Mouse (Mus musculus): ENCODE data around the gene Nmnat1. TPM values are rescaled to one million over a fixed set of nuclear protein-coding genes. Genes with fewer than 3 reads are reported as not detected.
"Not testable (repeated sequence)": the region's sequence is repeated elsewhere in the genome, so short reads cannot be mapped to it uniquely, and the experiment has no call there.

Gene Nmnat1
- total RNA-seq, 1 experiment from 2014 or later, result 17.1 TPM

- DNase-seq, result no peak
Observed at GRCm38 (mm10) chr4:149489415-149490240, 4.6 kb upstream of the Nmnat1 start.

DNA sequence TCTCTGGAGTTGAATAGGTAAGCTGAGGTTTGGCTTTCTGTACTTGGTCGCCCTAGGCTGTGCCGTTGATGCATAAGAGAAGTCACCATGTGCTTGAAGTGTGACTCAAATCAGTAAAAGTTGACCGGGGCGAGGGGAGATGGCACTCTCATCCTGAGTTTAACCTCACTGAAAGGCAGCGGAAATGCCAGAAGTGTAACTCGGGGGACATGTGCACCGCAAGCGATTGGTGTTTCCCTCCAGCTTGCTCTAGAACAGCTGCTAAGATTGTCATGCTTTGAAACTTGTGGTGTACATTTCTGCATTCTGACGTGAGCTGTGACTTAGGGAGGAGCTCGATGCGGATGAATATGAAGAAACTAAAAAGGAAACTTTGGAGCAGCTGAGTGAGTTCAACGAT lies 2.7 kb upstream of the Nmnat1 start:
- no peak for DNase-seq

DNA sequence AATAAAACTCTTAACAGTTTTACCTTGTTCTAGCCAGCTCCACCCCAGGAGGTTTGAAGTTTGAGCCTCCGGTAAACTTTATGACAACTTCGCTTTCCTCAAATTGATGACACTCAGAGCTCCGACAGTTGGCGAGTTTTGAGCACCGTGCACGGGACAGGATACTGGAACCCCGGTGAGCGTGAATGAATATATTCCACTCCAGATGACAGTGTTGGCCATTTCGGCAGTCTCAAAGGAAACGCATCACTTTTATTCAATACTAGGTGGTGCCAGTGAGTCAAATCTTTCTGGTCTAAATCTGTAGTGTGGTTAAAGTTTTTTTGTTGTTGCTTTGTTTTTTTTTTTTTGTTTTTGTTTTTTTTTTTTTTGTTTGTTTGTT lies 814 bp upstream of the Nmnat1 start:
- no peak for DNase-seq

DNA sequence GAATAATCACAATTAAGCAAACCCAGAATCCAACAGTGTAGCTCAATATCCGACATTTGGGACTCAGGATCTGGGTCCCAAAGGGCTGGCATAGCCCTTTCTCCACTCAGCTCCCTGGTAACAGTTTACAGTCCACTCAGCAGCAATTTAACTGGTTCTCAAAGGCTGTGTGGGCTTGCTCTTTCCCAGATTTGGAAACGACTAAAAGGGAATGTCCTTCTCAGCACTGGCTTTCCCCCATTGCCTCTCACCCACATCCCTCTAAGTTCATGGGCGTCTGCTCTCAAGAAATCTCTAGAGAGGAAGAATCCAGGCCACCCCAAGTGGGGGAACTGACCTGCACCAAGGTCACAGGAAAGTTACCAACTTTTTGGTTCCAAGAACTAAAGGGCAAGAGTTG lies 436 bp downstream of the Nmnat1 start:
- DNase-seq, result no peak

DNA sequence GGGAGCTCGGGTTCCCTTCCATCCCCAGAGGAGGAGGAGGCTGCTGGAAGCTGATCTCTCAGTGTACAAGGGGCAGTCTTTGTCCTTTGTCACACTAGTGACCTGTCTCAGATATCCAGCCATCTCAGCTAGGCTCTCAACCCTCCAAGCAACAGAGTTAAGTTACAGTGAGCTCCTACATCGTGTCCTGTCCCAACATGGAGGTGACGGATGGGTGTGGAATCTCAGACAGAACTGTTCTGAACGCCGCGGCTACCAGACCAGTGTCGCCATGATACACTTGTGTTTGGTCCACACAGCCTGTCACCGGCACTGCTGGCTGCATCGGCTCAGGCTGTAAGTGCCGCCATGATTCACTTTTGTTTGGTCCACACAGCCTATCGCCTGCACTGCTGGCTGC lies 7.9 kb downstream of the Nmnat1 start, which contains the start of gene Tmem274:
Gene Tmem274 (plus strand): TSS at position 301 of the 400 bp plus-strand sequence.
- DNase-seq, result no peak

DNA sequence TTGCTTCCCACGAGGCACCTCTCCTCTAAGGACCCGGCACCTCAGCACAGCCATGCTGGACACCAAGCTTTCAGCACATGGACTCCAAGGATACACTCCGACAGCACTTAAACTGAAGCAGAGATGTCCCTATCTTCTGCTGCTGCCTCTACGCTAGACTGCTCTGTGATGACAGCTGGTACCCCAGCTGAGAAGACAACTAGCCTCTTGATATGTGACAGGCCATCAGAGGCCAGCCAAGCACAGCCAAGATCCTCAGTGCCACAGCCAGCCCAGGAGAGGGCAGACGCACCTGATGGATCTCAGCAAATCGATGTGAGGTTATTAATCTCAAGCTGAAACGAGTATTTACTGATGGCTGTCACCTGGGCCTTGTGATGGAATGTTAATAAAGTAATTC lies 9.9 kb downstream of the Nmnat1 start:
- no peak for DNase-seq

DNA sequence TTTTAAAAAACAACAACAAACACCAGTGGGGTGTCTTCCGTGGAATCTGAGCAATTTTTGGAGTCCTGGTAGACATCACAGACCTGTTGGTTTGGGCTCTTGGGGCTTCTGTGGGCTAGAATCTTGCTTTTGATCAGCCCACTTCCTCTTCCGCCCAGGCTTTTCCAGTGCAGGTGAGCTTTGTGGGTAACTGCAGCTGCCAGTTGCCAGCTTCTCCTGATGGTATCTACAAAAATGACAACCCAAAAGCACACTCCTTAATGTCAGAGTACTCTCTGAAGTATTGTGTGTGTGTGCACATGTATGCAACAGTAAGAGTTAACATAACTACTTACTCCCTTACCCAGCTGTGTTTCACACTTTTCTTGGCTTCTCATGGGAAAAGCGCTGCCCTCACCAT lies 15.4 kb downstream of the Nmnat1 start:
- no peak for DNase-seq

DNA sequence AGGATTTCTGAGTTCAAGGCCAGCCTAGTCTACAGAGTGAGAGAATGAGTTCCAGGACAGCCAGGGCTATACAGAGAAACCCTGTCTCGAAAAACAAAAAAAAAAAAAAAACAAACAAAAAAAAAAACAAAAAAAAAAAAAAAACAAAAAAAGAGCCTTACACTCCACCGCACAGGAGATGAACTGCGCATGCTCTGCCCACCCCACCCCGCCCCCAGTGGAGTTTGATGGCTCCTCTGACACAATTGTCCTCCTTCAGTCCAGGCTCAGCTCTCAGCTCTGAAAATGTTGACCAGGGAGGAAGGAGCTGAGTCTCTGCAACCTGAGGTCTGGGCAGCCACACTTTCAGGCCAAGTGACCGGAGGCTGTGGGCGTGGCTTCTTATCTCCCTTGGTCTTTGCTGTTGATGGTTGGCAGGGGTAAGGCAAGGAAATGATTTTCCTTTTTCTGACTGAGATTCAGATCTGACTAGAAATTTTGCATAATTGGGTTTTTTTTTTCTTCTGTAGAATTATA lies 21.5 kb downstream of the Nmnat1 start:
- no peak for DNase-seq

- DNase-seq, result no peak
Observed at GRCm38 (mm10) chr4:149462305-149462971, 22.6 kb downstream of the Nmnat1 start.

GRCm38 (mm10) chr4:149461579-149462304 lies 23.3 kb downstream of the Nmnat1 start:
- no peak for DNase-seq

- not testable (repeated sequence) for DNase-seq
Observed at GRCm38 (mm10) chr4:149460475-149460874, 24.5 kb downstream of the Nmnat1 start.

DNA sequence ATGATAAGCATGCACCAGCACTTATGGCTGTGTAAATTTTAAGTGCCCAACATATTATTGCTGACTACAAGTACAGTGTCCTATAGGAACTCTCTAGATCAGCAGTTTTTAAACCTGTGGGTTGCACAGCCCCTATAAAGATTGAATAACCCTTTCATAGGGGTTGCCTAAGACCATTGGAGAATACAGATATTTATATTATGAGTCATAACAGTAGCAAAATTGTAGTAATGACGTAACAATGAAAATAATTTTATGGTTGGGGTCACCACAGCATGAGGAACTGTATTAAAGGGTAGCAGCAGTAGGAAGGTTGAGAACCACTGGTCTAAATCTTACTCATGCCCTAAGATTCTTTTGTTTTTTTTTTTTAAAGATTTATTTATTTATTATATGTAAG lies 25.6 kb downstream of the Nmnat1 start:
- DNase-seq, result no peak

GRCm38 (mm10) chr4:149458526-149458925 lies 26.5 kb downstream of the Nmnat1 start:
- no peak for DNase-seq

DNA sequence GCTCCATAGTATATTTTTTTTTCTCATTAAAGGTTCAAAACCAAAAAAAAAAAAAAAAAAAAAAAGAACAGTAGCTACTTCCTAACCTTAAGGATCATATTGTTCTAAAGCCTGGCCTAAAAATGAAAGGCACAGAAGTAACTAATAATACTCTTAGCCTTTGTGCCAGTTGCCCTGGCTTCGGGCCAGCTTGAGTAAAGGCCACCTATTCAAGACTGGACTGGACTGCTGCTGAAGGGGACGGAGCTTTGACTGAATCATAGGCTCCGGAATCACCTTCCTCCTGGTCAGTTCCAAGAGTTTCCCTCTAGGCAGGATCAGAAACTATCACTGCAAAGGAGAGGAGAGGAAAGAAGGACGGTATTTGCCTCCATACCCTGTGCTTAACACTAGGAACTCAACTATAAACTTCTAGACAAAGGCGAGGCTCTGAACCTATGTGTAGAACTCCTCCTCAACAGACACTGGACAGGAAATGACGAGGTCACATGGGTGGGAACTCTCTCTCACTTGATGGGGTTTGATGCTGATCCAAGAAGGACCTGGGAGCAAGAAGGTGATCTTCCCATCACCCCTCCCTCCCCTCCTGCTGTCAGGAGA lies 27.1 kb downstream of the Nmnat1 start:
- DNase-seq, result peak; percentile 77

- DNase-seq, result not testable (repeated sequence)
Observed at GRCm38 (mm10) chr4:149457163-149457562, 27.8 kb downstream of the Nmnat1 start.

DNA sequence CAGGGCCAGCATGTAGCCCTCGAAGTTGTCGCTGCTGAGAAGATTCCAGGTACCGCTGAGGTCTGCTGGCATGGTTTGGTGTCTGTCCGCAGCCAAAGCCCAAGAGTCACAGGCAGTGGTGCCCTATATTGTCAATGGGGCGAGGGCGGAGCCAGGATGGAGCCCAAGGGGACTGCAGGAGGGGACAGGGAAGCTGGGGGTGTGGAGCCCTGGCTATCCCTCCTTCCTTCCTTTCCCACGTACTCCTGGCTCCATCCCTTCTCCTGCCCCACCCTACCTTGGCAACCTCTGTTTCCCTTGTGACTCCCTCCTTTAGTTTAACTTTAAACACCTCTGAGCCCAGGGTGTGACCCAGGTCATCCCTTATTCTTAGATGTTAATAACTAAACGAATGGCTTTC lies 30.1 kb downstream of the Nmnat1 start, which contains the start of gene Rbp7:
Gene Rbp7 (minus strand): TSS at position 100 of the 400 bp plus-strand sequence.
- DNase-seq, result peak; percentile 13

DNA sequence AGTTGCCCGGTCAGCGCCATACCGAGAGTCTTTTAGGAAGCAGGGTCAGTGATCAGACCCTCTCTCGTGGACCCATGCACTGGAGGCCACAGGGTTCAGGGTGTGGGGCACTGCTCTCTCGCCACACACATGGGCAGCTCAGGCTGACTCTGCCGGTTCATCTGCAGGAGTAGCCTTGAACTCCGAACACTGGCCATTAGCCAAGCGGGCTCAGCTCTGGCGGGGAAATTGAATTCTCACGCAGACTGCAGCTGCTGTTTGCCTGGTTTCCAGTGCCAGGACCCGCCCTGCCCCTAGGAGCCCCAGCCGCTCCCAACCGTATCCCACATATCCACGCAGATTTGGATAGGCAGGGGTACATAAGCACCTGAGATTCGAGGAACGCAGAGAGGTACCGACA lies 30.7 kb downstream of the Nmnat1 start:
- DNase-seq, result peak; percentile 68

- peak; percentile 64 for DNase-seq
Observed at GRCm38 (mm10) chr4:149453656-149454055, 31.3 kb downstream of the Nmnat1 start.

- no peak for DNase-seq
Observed at GRCm38 (mm10) chr4:149450636-149451035, 34.4 kb downstream of the Nmnat1 start.

- no peak for DNase-seq
Observed at GRCm38 (mm10) chr4:149446309-149446708, 38.7 kb downstream of the Nmnat1 start.

DNA sequence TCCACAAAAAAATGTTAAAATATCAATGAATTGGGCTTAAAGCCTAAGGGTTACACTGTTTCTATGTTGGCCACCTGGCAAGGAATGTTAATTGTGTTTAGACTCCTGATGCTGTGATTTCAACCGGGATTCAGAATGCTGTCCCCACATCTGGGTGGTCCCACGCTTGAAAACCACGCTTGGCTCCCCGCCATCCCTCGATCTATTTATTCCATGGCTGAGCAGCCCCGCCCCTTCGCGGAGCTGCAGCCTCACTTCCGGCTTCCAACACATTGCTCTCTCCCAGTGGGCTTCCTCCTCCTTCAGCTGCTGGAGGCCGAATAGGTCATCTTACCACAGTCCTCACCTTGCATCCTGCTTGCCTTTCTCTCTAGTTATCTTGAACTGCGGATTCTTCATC lies 39.1 kb downstream of the Nmnat1 start:
- peak; percentile 42 for DNase-seq

Data from adrenal gland, postnatal 25 days (tissue).